Mouse (Mus musculus) midbrain, embryonic 14.5 days (tissue): ENCODE data around the gene Prkce. TPM values are rescaled to one million over a fixed set of nuclear protein-coding genes. Genes with fewer than 3 reads are reported as not detected.
A peak's percentile ranks its signal among the peaks of the same experiment; 100 is the strongest.

Source experiments
- ATAC-seq: fragments of 200-750 bp; cut with Nextera tagmentation; 2 replicates; pipeline ENCODE4 v1.8.0; 2017; ENCODE audit warnings: moderate number of reproducible peaks, moderate library complexity; ENCODE audit not compliant: low FRiP score, low TSS enrichment
- DNase-seq: peaks from one replicate; pipeline ENCODE4 v3.0.0-alpha.2; 2015
- H3K27ac ChIP-seq: fragments of 300-500 bp; sonication (generic); replicated peaks from 2 replicates; pipeline ENCODE4 v1.5.1; 2014; ENCODE audit warnings: mild to moderate bottlenecking, low read depth, low read length, moderate library complexity
- H3K27me3 ChIP-seq: fragments of 300-500 bp; sonication (generic); 2 replicates; pipeline ENCODE4 v1.6.1; 2014; ENCODE audit warnings: low read length, control low read depth, mixed read lengths; ENCODE audit not compliant: control insufficient read depth, insufficient read depth
- H3K36me3 ChIP-seq: fragments of 300-500 bp; sonication (generic); 2 replicates; pipeline ENCODE4 v1.6.1; 2014; ENCODE audit warnings: low read length, control low read depth; ENCODE audit not compliant: control insufficient read depth, insufficient read depth
- H3K4me1 ChIP-seq: fragments of 300-500 bp; sonication (generic); 2 replicates; pipeline ENCODE4 v1.6.1; 2014; ENCODE audit warnings: mild to moderate bottlenecking, antibody characterized with exemption, low read length, control low read depth; ENCODE audit not compliant: control insufficient read depth, insufficient read depth
- H3K4me2 ChIP-seq: fragments of 300-500 bp; sonication (generic); 2 replicates; pipeline ENCODE4 v1.6.1; 2014; ENCODE audit warnings: mild to moderate bottlenecking, low read length, moderate library complexity
- H3K4me3 ChIP-seq: fragments of 300-500 bp; sonication (generic); replicated peaks from 2 replicates; pipeline ENCODE4 v1.5.1; 2014; ENCODE audit warnings: low read depth, low read length
- H3K9ac ChIP-seq: fragments of 300-500 bp; sonication (generic); replicated peaks from 2 replicates; pipeline ENCODE4 v1.6.1; 2014; ENCODE audit warnings: mild to moderate bottlenecking, low read length, moderate library complexity
- H3K9me3 ChIP-seq: fragments of 300-500 bp; sonication (generic); 2 replicates; pipeline ENCODE4 v1.6.1; 2016; ENCODE audit warnings: low read length, control low read depth, mixed read lengths; ENCODE audit not compliant: control insufficient read depth
- WGBS: fragments of 180-500 bp; shearing (Covaris S2); extraction: QIAGEN DNeasy Blood & Tissue Kit; methylation state at CpG from one replicate; pipeline ENCODE4 v1.1.7; 2014; 5-methylcytosine and 5-hydroxymethylcytosine counted together
- polyA plus RNA-seq: library from polyadenylated mRNA; unstranded; fragments of >200 nt; fragmentation: Nextera tagmentation; extraction: Ambion mirVana; gene quantifications from 2 replicates; pipeline ENCODE4 v1.2.1, GENCODE M21; 2014

Gene Prkce
- polyA plus RNA-seq, 1 experiment from 2014 or later: 25.4 TPM

GRCm38 (mm10) chr17:86437516-86438277 lies 270.1 kb downstream of the Prkce start:
- no peaks in the 10 kb centered on the region for H3K36me3 ChIP-seq
- 77% methylated on average over 20 of the region's 20 CpGs for WGBS
- no peaks in the 10 kb centered on the region for H3K27me3 ChIP-seq
- H3K27ac ChIP-seq: no peak overlapping the region
- DNase-seq (no peak), ATAC-seq (no peak)
- H3K4me1 ChIP-seq: no peaks in the 10 kb centered on the region
- no peak overlapping the region for H3K4me2 ChIP-seq
- no peaks in the 10 kb centered on the region for H3K9me3 ChIP-seq
- H3K9ac ChIP-seq: no peak overlapping the region
- no peak overlapping the region for H3K4me3 ChIP-seq

GRCm38 (mm10) chr17:86438278-86438661 lies 270.7 kb downstream of the Prkce start:
- no peak for DNase-seq
- Histone ChIP-seq H3K4me1 (no peaks in the 10 kb centered on the region), H3K9ac (no peak overlapping the region), H3K27me3 (no peaks in the 10 kb centered on the region), H3K4me3 (no peak overlapping the region), H3K9me3 (no peaks in the 10 kb centered on the region), H3K27ac (no peak overlapping the region), H3K4me2 (no peak overlapping the region), H3K36me3 (no peaks in the 10 kb centered on the region)
- 85% methylated on average over 3 of the region's 3 CpGs for WGBS
- no peak for ATAC-seq

GRCm38 (mm10) chr17:86438763-86439162 lies 271.2 kb downstream of the Prkce start:
- H3K27ac ChIP-seq: no peak overlapping the region
- 85% methylated on average over 5 of the region's 5 CpGs for WGBS
- ATAC-seq: no peak

GRCm38 (mm10) chr17:86441098-86441497 lies 273.5 kb downstream of the Prkce start:
- H3K27ac ChIP-seq: no peak overlapping the region
- H3K9me3 ChIP-seq: no peaks in the 10 kb centered on the region
- H3K4me2 ChIP-seq: no peak overlapping the region
- no peaks in the 10 kb centered on the region for H3K27me3 ChIP-seq
- H3K4me3 ChIP-seq: no peak overlapping the region
- H3K4me1 ChIP-seq: peaks cover 6% of the 10 kb centered on the region; the same call in 1 of the 2 replicates
- no peaks in the 10 kb centered on the region for H3K36me3 ChIP-seq
- ATAC-seq (no peak), DNase-seq (no peak)
- 93% methylated on average over 7 of the region's 7 CpGs for WGBS
- H3K9ac ChIP-seq: no peak overlapping the region

More at GRCm38 (mm10) chr17:86438763-86439162, 271.2 kb downstream of the Prkce start:
- no peak for DNase-seq
- Histone ChIP-seq H3K36me3 (no peaks in the 10 kb centered on the region), H3K4me1 (no peaks in the 10 kb centered on the region), H3K4me2 (no peak overlapping the region), H3K27me3 (no peaks in the 10 kb centered on the region), H3K9ac (no peak overlapping the region), H3K9me3 (no peaks in the 10 kb centered on the region), H3K4me3 (no peak overlapping the region)

DNA sequence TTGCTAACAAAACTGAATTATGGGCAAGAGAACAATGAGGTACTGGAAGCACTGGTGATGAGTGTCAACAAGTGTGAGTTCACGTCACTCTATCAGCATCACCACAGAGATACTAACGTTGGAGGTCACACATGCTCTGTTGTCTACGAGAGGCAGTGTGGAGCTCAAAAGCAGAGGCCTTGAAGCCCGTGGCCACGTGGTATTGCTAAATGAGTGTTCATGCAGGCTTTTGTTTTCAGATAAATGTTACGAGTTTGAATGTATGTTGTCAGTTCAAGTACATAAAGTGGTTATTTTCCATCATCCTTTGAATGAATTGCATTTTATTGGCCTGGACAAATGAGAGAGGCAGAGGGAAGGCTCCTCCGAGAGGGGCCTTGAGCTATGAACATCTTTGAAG lies 276.3 kb downstream of the Prkce start:
- Histone ChIP-seq H3K27me3 (no peaks in the 10 kb centered on the region), H3K9me3 (peaks cover 4% of the 10 kb centered on the region; the same call in 1 of the 2 replicates), H3K4me2 (no peak overlapping the region), H3K4me3 (no peak overlapping the region), H3K27ac (no peak overlapping the region), H3K9ac (no peak overlapping the region), H3K36me3 (no peaks in the 10 kb centered on the region), H3K4me1 (peaks cover 6% of the 10 kb centered on the region; the same call in 1 of the 2 replicates)
- WGBS: 85% methylated on average over 7 of the region's 7 CpGs
- ATAC-seq: no peak
- no peak for DNase-seq

DNA sequence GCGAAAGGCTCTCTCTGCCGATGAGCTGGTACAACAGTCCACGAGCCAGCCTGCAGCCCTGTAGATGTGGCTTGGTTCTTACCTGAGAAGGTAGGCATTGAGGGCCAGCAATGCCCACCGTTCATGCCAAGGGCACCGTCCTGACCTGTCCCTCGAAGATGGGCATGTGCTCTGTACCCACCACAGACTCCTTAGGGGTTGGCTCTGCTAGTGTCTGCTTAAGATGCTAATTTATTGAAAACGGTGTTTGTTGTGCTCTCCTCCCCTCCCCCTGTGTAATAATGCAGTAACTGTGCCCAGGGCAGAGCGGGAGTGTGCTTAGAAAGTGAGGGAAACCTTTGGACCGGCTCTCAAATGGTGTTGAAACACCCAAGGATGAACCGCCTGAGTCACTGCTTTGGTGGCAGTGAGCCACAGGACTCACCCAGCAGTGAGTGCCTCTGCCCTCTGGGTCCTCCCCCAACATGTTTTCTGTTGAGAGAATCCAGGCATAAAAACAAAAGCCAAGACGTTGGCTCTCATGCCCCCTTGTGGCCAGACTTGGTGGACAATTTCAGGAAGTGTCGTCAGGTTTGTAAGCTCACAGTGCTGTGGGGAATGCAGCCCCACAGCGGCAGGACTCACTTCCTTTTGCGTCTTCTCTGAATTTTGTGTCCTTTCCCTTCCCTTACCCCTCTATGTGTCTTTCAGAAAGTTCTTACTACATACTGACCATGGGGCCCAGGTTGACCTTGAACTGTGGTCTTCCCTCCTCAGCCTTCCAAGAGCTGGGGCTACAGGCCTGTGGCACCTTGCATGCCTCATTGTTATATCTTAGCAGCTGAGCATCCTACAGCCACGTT lies 277.2 kb downstream of the Prkce start:
- no peak overlapping the region for H3K27ac ChIP-seq
- no peak overlapping the region for H3K9ac ChIP-seq
- peaks cover 4% of the 10 kb centered on the region; the same call in 1 of the 2 replicates for H3K9me3 ChIP-seq

DNA sequence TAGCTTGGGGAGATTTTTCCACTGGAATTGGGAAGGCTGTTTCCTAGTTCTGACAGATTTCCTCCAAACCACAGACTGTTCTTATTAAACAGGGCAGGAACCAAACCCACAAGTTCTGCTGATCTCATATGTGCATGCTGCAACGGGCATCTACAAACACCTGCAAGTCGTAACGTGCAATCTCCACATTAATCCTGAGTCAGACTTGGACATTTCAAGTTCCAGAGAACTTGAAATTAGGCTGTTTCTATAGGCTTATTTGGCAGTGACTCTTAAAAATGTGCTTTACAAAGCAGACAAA lies 277.8 kb downstream of the Prkce start:
- Histone ChIP-seq H3K9me3 (peaks cover 4% of the 10 kb centered on the region; the same call in 1 of the 2 replicates), H3K4me2 (no peak overlapping the region), H3K27ac (no peak overlapping the region), H3K4me1 (peaks cover 6% of the 10 kb centered on the region; the same call in 1 of the 2 replicates), H3K27me3 (no peaks in the 10 kb centered on the region), H3K9ac (no peak overlapping the region), H3K4me3 (no peak overlapping the region), H3K36me3 (no peaks in the 10 kb centered on the region)
- DNase-seq (no peak), ATAC-seq (no peak)
- WGBS: 91% methylated on average over 3 of the region's 3 CpGs

More for the DNA sequence above, 277.2 kb downstream of the Prkce start:
- 31% methylated on average over 15 of the region's 15 CpGs for WGBS
- Histone ChIP-seq H3K4me1 (peaks cover 6% of the 10 kb centered on the region; the same call in 1 of the 2 replicates), H3K4me3 (no peak overlapping the region), H3K4me2 (peak overlapping the region; percentile 37), H3K27me3 (no peaks in the 10 kb centered on the region), H3K36me3 (no peaks in the 10 kb centered on the region)
- DNase-seq (peak; percentile 95), ATAC-seq (peak; percentile 71)

DNA sequence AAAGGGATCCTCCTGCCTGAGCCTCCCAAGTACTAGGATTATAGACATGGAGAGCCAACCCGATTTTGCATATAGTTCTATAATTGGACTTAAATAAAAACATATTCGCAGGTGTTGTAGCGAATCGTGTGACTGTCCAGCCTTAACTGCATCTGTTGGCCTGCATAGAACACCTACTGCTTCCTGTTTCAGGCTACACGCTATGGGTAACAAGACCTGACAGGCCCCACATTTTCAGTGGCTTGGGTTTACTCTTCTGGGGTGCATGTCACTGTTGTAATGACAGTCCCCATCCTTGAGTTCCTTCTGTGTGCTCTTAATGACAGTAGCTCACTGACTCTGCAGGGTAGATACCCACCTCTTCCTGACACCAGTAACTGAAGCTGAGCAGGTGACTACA lies 278.3 kb downstream of the Prkce start:
- ATAC-seq (no peak), DNase-seq (no peak)
- 90% methylated on average over 5 of the region's 5 CpGs for WGBS
- Histone ChIP-seq H3K27ac (no peak overlapping the region), H3K4me2 (no peak overlapping the region), H3K9me3 (peaks cover 4% of the 10 kb centered on the region; the same call in 1 of the 2 replicates), H3K27me3 (no peaks in the 10 kb centered on the region), H3K36me3 (no peaks in the 10 kb centered on the region), H3K4me1 (peaks cover 6% of the 10 kb centered on the region; the same call in 1 of the 2 replicates), H3K4me3 (no peak overlapping the region), H3K9ac (no peak overlapping the region)
